Mouse (Mus musculus): ENCODE measurements at regions not wholly inside any gene's neighbourhood (a gene's known extent, or its start where the extent isn't known, plus 50 kb on each side); places are given as distances from the start of the nearest gene placed in this dataset.

- TF ChIP-seq POLR2A (IDR thresholded peaks at IDR 0.05; ENCODE audit: control insufficient read depth, low read depth, low read length) (no peak), CTCF (IDR thresholded peaks at IDR 0.05; ENCODE audit: control insufficient read depth, insufficient read depth, insufficient replicate concordance, low read depth, low read length) (peak; percentile 87)
These were observed 385.6 kb upstream of the 9430069I07Rik start for GRCm38 (mm10) chr15:34743130-34743782.

Measured in testis, adult 2 months (tissue).